Mouse (Mus musculus) embryo, embryonic 10 days (tissue): ENCODE results near the gene Actbl2.

Experiments
- DNase-seq: peaks from one replicate; pipeline ENCODE4 v3.0.0-alpha.2; 2015; ENCODE audit warnings: low spot score

Gene Actbl2

DNA sequence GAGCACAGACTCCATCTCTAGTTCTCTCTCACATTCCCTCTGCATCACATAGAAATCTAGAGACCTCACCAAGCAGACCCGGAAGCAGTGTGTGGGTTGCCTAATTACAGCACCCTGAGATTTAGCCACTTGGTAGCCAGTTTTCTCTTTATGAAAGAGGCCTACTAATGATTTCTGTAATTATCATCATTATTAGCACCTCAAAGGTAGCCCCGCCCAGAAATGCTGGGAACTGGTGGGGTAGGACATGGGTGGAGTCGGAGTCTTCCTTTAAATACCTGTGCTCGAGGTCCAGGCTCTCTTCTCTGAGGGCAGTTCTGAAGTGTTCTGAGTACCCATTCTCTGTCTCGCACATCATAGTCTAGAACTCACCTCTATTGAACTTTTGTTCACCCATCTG lies at the start of gene Actbl2:
Gene Actbl2, plus strand, starts transcription at position 301 of the 400 bp plus-strand sequence.
- DNase-seq = no peak

DNA sequence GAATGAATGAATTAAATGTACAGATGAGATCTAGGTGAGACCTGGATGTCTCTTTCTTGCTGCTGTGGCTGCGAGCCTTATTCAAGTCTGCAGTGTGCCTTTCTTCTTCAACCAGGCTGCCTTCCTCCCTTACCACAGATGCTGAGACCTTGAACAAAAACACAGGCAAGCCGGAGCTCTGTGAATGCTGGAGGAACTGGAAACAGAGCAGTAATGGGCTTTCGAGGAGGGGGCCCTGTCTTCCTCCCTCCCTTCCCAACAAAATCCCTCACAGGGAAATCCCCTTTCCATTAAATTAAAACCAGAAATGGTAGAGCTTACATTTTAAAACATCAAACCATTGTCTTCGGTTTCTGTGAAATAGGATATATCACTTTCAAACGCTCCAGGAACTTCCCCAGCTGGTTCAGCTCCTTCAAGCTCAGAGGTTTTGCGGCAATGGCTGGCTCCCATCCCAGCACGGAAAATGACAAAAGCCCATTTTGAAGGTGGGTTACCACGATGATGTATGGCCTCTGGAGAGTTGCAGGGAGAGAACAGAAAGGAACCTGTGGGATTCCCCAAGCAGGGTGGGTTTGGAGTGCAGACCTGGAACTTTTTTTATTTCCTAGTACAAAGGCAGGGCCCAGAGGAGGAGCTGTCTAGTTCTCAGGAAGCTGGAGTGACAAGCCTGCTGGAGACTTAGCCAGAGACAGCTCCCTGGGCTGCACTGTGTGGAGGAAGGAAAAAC lies 44.0 kb upstream of the Actbl2 start:
- no peak for DNase-seq

DNA sequence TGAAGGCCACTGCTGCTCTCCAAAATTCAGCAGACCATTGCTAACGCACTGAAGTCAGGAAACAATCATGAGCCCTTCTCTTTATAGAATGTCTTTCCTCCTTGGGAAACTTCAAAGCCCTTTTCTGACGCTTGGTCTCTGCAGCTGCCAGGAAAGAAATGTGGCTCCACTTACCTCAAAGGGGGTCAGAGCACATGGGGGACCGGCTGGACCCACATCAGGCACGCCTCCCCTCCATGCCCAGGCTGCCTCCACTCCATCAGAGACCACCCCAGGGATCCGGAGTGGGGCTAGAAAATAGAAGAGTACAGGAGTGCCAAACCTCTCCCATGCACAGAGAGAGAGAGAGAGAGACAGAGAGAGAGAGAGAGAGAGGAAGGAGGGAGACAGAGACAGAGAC lies 26.0 kb upstream of the Actbl2 start:
- DNase-seq = no peak

DNA sequence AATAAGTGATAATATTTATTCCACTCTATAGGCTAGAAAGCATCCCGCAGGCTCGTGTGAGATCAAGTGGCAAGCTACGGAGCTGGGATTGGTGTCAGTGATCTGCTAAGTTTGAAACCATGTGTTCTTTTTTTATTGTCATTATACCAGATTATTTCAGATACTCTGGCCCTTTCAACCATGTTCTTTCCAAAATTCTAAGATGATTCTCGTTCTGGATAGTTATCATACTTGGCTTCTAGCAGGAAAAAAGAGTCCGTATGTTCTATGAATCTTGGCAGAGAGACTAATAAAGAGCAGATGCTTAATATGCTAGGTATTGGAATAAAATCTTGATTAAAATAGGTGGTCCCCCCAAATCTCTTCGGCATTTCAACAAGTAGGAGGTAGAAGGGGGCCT lies 25.3 kb upstream of the Actbl2 start:
- no peak for DNase-seq

DNA sequence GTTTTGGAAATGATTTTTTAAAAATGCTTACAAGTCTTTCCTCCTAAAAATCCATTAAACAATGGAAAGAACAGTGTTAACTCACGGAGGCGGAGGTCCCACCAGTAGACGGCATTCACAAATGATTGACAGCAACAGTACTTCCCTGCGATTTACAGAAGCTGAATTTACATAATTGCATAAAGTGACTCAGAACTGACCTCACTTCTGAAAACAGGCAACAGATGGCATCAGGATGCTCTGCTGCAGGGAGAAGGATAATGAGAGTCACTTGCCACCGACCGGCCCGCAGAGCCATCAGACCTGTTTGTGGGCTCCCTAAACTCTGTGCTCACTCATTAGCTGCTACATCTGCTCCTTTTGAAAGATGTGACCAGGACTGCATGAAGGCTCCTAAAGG lies 22.4 kb upstream of the Actbl2 start:
- no peak for DNase-seq

DNA sequence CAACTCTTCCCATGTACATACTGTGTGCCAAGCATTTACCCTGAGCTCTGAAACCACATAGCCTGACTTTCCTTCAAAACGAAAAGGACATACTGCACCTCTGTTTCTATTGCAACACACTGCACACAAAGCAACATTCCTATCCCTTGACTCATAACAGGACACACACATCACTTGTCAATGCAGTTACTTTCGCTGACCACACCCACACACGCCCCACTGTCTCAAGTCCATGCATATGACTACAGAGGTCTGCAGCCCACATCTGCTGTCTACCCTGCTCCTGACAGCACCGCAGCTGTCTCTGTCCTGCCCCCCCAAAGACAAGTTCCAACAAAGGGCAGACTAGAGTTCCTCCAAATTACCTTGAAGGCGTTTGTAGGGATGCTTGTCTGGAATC lies 21.5 kb upstream of the Actbl2 start:
- DNase-seq = peak; percentile 24

DNA sequence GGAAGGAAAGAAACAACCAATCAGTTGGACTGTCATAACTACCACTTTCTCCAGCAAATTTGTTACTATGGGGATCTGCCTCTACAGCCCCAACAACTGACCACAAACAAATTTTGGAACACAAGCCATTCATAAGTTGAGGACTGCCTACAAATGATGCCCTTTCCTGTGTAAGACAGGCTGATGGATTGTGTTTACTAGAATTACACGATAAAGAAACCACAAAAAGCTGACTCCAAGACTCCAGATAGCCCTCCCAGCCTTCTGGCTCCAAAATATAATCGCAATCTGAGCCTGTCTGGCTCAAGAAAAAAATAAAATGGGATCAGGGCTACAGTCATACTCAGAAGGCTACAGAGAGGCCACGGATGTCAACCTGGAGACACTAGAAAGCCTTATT lies 20.2 kb upstream of the Actbl2 start:
- DNase-seq = no peak

DNA sequence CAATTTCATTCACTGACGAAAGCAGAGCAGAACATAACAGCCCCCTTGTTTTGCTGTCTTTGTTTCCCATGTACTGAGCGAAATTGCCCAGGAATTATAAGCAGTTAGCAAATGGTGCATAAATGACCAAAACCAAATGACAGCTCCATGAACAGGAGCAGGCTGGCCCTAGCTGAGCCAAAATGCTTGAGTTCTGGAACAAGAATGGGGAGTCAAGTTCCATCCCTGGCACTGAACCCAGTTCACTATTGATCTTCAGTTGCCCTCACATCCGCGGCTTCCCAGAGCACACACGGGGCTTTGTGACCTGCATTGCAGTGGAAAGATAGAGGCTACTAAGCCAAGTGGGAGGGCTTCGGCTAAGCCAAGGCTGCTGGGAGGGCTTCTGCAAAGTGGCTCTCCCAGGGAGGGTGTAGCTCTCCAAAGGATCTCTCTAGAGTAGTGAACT lies 19.1 kb upstream of the Actbl2 start:
- DNase-seq = no peak

DNA sequence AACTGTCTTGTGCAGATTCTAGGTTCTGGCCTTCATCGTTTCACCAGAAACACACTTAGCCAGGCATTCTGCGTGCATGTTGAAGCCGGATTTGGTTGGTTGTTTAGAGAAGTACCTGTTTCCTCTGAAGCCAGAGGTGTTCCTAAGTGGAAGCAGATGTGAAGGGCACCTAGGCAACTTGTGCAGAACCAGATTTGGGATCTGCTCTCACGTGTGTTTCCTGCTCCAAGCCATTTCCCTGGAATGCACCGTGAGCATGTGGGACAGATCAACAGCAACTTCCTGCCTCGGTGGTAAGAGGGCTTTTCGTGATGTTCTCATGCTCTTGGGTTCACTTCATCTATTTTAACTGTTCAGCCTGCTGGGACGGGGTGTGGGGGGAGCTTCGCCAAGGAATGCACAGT lies 18.4 kb upstream of the Actbl2 start:
- peak; percentile 20 for DNase-seq

DNA sequence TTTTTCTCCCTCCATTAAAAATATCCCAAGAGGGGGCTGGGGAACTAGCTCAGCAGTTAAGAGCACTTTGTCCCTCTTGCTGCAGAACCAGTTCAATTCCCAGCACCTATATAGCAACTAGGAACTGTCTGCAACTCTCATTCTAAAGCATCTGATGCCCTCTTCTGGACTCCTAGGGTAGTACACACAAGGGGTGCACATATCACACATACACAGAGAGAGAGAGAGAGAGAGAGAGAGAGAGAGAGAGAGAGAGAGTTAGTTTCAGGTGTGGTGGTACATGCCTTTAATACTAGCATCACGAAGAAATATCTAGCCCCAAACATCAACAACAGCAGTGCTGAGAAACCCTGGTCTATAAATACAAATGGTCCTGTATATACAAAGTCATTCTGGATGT lies 17.5 kb upstream of the Actbl2 start:
- DNase-seq = no peak

DNA sequence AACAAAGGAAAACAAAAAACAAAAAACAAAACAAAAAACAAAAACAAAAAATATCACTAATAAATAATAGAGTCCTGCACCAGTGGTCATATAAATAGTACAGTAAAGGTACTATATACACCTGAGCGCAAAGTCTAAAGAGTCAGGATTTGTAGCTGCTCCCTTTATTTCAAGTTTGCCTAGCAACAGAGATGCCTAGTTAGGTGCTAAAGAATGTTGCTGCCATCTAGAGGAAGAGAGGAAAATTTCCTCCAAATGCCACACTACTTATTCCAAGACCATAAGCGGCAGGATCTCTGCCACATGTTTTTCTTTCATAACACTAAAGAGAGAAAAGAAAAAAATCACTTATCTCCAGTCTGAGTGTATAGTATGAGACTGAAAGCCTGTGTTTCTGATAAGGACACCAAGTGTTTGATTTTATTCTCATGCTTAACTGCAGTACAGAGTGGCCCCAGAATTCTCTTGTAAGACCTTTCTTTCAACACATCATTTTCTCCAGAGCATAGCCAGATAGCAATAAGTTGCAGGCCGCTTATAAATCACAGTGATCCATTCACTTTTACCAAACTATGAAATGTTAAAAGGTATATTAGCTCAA lies 16.8 kb upstream of the Actbl2 start:
- DNase-seq = peak; percentile 87

DNA sequence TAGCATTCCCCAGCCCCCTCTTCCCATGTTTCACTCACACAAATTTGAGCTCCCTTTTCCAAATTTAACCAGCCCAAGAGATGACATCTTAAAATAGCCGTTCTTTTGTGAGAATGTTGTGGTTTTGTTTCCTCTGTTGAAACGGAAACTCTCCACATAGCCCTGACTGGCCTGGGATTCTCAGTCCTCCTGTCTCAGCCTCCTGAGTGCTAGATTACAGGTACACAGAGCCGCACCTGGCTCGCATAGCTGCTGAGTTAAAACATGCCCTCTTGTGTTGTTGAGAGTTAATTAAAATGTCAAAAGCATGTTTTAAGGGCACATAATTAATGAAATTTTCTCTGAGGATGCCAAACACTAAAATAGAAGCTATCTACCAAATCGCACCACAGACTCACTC lies 3.7 kb upstream of the Actbl2 start:
- no peak for DNase-seq

DNA sequence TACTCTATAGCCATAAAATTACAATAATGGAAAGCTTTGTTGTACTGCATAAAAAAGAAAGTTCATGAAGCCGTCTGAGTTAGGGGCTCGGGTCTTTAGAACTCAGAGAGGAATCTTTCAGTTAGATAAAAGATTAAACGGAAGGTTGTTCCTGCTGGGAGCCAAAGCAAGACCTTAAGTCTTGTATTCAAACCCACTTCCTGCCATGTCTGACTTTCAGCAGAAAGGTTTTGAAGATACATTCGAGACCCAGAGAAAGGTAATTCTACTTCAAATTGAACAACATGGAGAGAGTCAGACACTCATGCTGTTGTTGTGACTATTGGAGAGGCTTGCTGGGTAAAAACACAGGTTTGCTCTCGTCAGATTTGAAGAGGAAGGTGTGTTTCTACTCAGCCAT lies 3.0 kb upstream of the Actbl2 start:
- DNase-seq = no peak

DNA sequence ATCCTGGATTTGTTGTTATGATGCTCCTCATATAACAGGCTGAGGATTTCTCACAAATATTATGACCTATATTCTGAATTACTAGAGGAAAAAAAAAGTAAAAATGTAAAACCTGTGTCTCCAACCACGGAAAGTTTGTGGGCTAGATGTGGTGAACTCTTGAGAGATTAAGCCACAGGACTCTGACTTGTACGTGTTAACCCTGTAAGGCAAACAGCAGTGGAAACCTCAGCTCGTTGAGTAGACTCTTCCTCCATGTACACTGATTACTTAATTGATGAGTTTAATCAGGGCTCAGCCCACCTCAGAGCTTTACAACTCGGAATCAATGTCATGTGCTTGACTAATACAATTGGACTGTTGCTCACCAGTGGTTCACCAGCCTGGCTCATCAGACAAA lies 3.2 kb downstream of the Actbl2 start:
- no peak for DNase-seq

DNA sequence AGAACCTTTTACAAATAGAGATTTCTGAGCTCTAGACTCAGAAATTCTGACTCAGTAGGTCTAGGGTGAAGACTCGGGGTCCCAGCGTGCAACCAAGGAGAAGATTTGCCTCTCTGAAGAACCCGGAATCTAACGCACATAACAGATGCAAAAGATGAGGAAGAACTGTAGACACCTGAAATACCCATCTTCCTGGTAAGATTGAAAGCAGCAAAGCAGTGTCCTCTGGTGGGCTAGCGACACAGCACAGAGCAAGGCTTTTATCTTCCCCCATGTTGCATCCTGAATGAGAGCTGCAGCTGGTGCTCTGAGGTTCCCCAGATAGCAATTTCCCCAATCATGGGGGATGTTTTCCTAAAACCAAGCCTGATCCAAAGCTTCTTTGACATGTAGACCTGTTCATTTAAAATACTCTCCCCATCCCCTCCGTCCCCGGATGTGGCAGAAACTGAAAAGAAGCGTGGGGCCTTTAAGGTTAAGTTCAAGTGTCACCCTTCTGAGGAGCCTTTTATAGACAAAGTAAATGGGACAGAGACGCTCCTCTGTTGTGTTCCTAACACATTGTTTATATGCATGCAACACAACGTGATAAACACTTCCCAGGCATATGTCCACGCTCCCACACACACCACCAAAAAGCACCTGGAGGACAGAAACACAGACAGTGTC lies 3.7 kb downstream of the Actbl2 start:
- DNase-seq = no peak

DNA sequence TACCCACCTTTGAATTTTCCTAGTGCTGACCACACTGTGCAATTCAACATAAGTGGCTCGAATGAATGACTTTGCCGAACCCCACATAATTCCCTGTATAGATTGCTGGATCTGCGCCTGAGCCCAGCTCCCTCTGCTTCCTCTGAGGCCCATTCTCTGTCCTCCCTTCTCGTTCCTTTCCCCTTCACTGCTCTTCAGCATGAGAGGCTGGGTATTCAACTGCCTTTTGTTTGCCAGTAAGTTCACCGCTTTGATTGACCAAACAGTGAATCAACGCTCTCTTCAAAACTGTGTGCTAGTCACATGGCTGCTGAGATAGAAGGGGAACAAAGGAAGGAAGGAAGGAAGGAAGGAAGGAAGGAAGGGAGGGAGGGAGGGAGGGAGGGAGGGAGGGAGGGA lies 4.3 kb downstream of the Actbl2 start:
- no peak for DNase-seq

DNA sequence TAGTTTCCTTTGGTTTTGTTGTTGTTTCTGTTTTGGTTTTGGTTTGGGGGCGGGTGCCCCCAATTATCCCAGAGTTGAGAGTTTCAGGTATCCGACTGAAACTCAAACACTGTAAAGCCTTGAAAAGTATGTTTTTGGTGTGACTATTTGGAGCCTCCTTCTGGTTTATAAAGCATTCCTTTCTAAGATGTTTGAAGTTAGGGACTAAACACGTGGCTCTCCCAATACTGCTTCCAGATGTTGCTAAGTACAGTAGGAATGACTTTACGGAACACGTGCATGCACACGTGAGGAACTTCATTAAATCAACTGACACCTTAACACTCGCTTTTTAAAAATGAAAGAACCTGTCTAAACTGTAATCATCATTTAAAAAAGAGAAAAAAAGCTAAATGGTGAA lies 4.9 kb downstream of the Actbl2 start:
- DNase-seq = no peak

DNA sequence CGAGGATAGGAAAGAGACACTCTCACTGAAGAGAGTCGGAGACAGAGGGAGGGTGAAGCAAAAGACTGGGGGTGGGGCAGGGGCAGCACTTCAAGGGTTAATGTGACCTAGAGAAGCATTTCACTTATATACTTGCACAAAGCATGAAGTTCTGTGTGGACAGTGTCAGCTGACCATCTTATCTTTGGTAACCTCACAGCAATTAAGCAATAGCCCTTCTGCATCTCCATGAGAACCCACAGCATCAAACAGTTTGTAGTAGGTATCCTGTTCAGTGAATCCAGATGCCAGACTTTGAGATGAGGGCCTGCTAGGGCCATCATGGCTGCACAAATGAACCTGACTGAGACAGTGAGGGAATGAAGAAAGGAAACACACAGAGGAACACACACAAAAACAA lies 8.4 kb downstream of the Actbl2 start:
- DNase-seq = no peak

DNA sequence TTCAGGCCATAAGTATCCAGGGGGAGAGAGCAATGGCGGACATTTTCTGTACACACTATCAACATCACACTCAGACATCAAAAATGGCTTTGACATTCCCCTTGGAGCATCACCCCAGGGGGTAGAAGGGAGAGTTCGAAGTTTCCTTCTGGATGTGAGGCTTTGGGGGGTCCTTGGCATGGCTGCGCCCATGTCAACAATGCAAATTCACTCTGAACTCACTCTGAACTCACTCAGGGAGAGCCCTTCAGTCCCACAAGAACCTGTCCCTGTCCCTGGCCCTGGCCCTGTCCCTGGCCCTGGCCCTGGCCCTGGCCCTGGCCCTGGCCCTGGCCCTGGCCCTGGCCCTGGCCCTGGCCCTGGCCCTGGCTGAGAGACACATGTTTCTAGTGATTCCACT lies 8.9 kb downstream of the Actbl2 start:
- DNase-seq = no peak

DNA sequence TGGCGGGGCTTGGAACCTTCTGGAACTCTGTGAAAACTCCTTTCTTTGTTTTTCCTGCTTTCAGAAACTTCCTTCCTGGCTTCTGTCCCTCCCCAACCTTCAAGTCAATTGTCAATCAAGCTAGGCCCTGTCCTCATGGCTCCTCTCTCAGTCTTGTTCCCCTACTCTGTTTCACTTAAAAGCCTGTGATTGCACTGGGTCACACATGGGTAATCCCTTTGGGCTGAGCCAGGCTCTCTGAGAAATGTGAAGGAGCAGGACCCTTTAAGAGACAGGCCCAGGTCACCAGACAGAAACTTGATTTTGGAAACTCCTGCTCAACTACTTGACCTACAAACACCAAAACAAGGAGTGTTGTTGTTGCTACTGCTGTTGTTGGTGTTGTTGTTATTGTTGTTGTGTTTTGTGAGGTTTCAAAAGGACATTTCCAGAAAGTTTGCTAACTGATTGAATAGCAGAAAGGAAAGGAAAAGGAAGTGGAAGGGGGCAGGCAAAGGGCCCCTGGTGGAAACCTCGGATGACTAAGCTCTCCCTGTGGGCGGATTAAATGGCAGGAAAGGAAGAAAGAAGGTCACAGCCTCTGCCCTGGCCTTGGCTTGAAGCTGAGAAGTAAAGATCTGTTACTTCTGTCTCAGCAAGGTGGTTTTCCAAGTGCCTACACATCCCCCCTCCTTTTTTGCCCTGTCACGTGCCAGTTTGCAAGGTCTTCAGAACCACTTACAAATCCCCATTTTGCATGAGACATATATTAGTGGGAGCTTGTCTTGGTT lies 10.6 kb downstream of the Actbl2 start:
- peak; percentile 35 for DNase-seq

DNA sequence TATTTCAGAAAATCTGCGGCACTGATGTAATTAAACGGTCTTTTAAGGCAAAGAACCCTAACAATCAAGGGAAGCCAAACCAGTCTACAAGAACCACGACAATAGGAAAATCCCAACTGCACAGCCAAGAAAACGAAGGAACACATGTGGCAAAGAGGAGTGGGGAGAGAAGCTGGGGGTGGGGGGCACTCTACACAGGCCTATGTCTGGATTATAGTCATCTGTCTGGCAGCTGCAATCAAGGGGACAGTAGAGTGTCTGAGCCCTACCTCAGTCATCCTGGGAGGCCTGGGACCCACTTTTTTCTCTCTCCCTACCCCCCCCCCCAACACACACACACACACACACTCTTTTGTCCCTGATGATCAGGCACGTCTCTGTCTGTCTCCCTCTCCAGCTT lies 12.0 kb downstream of the Actbl2 start:
- DNase-seq = no peak

DNA sequence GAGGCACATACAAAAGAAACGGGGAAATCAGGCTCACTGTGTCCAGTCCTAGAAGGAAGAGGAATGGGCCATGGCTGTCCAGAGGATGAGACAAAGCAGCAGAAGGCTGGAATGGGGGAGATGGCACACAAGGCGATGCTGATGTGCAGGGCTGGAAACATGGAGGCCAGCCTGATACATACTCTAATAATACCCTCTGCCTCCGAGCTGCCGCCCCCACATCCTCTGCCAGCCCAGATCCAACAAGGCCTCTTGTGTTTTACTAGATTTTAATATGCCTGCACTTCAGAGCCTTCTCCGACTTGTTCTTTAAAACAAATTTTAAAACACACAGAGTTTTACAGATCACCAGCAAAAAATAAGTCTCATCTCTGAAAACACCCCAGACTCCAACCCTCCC lies 14.2 kb downstream of the Actbl2 start:
- DNase-seq = no peak
